Mouse (Mus musculus): ENCODE measurements around the gene Zfp622. TPM values are rescaled to one million over a fixed set of nuclear protein-coding genes. Genes with fewer than 3 reads are reported as not detected.

Zfp622 gene
- 35.6 and 37.2 TPM in 2 replicates for total RNA-seq (2014; rRNA removed)
- polyA plus RNA-seq (2015; fragmentation: Nextera tagmentation; extraction: Ambion mirVana): 28.6 and 33.9 TPM in 2 replicates

GRCm38 (mm10) chr15:25984067-25984733, at the start of gene Zfp622:
Gene Zfp622 (plus strand): TSS chr15:25984366.
- peak within 1 kb of the TSS; percentile 84 for H3K27ac ChIP-seq (ENCODE audit: low read depth, low read length)
- H3K36me3 ChIP-seq (ENCODE audit: insufficient read depth, low read length): peaks cover 13% of the 10 kb centered on the region
- peak within 1 kb of the TSS; percentile 91 for H3K4me2 ChIP-seq (ENCODE audit: low read depth, low read length, poor library complexity, severe bottlenecking)
- ATAC-seq (ENCODE audit: low FRiP score): peak; percentile 97
- under 1% methylated on average over 57 of the region's 57 CpGs for WGBS
- peak within 1 kb of the TSS; percentile 81 for H3K9ac ChIP-seq (replicated peaks; ENCODE audit: low read length, poor library complexity, severe bottlenecking)
- H3K27me3 ChIP-seq (ENCODE audit: insufficient read depth, low read length): no peaks in the 10 kb centered on the region
- peak; percentile 99 for DNase-seq (ENCODE audit: low spot score)
- peaks cover 11% of the 10 kb centered on the region; the same call in 1 of the 2 replicates for H3K4me1 ChIP-seq (ENCODE audit: insufficient read depth, low read length)
- TF ChIP-seq CTCF (IDR thresholded peaks at IDR 0.05): no peak
- peak within 1 kb of the TSS; percentile 99 for H3K4me3 ChIP-seq (ENCODE audit: low read depth, low read length)
- H3K9me3 ChIP-seq (ENCODE audit: low read length): no peaks in the 10 kb centered on the region

DNA sequence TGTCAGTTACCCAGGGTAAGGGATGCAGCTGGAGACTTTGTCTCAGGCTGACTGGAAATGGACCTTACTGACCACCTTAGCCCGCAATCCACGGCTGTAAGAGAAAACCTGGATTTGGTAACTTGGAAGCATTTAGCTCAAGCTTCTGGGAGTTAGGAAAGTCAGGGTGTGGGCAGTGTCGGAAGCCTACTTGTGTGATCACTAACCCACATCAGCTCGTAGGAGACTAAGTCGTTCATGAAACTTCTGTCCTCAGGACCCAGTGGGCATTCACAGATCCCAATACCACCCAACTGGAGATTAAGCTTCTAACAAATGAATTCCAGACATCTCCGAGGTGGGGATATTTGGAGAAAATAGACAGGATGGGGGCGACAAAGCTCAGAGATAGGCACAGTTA, 49.8 kb upstream of the Zfp622 start:
- Histone ChIP-seq H3K9me3 (ENCODE audit: low read length) (no peaks in the 10 kb centered on the region), H3K4me3 (ENCODE audit: low read depth, low read length) (no peak overlapping the region), H3K27me3 (ENCODE audit: insufficient read depth, low read length) (no peaks in the 10 kb centered on the region), H3K9ac (replicated peaks; ENCODE audit: low read length, poor library complexity, severe bottlenecking) (no peak overlapping the region), H3K4me2 (ENCODE audit: low read depth, low read length, poor library complexity, severe bottlenecking) (no peak overlapping the region), H3K36me3 (ENCODE audit: insufficient read depth, low read length) (no peaks in the 10 kb centered on the region), H3K27ac (ENCODE audit: low read depth, low read length) (no peak overlapping the region), H3K4me1 (ENCODE audit: insufficient read depth, low read length) (no peaks in the 10 kb centered on the region)
- DNase-seq (ENCODE audit: low spot score) (no peak), ATAC-seq (ENCODE audit: low FRiP score) (no peak)
- no peak for TF ChIP-seq CTCF (IDR thresholded peaks at IDR 0.05)
- 74% methylated on average over 7 of the region's 7 CpGs for whole genome bisulfite sequencing

DNA sequence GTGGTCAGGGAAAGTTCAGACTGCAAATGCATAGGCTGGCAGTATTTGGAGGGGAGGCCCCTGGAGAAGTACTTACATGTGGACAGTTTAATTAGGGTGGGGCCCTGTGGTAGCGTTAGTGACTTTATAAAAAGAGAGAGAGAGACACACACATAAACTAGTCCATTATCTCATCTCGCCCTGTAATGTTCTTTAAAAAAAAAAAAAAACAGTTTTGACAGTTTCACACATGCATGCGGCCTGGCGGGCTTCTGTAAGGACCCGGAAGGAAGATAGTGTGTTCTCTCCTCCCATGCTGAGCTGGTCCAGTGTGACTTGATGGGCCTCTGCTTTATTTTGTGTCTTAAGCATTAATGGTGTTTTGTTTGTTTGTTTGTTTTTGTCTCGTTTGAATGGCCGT, 45.7 kb upstream of the Zfp622 start:
- ATAC-seq (ENCODE audit: low FRiP score) (no peak), DNase-seq (ENCODE audit: low spot score) (no peak)
- H3K9ac ChIP-seq (replicated peaks; ENCODE audit: low read length, poor library complexity, severe bottlenecking): no peak overlapping the region
- no peaks in the 10 kb centered on the region for H3K4me1 ChIP-seq (ENCODE audit: insufficient read depth, low read length)
- no peak for TF ChIP-seq CTCF (IDR thresholded peaks at IDR 0.05)
- no peak overlapping the region for H3K4me3 ChIP-seq (ENCODE audit: low read depth, low read length)
- H3K27me3 ChIP-seq (ENCODE audit: insufficient read depth, low read length): no peaks in the 10 kb centered on the region
- no peaks in the 10 kb centered on the region for H3K9me3 ChIP-seq (ENCODE audit: low read length)
- 93% methylated on average over 7 of the region's 7 CpGs for WGBS
- no peak overlapping the region for H3K27ac ChIP-seq (ENCODE audit: low read depth, low read length)
- H3K4me2 ChIP-seq (ENCODE audit: low read depth, low read length, poor library complexity, severe bottlenecking): no peak overlapping the region
- H3K36me3 ChIP-seq (ENCODE audit: insufficient read depth, low read length): no peaks in the 10 kb centered on the region

GRCm38 (mm10) chr15:25940397-25941377, 43.5 kb upstream of the Zfp622 start:
- no peak overlapping the region for H3K9ac ChIP-seq (replicated peaks; ENCODE audit: low read length, poor library complexity, severe bottlenecking)
- no peak for ATAC-seq (ENCODE audit: low FRiP score)
- H3K4me2 ChIP-seq (ENCODE audit: low read depth, low read length, poor library complexity, severe bottlenecking): no peak overlapping the region
- DNase-seq (ENCODE audit: low spot score): no peak
- no peaks in the 10 kb centered on the region for H3K27me3 ChIP-seq (ENCODE audit: insufficient read depth, low read length)
- TF ChIP-seq CTCF (IDR thresholded peaks at IDR 0.05): no peak
- H3K36me3 ChIP-seq (ENCODE audit: insufficient read depth, low read length): no peaks in the 10 kb centered on the region
- WGBS: 43% methylated on average over 24 of the region's 24 CpGs
- H3K4me1 ChIP-seq (ENCODE audit: insufficient read depth, low read length): no peaks in the 10 kb centered on the region
- H3K9me3 ChIP-seq (ENCODE audit: low read length): no peaks in the 10 kb centered on the region
- no peak overlapping the region for H3K4me3 ChIP-seq (ENCODE audit: low read depth, low read length)
- no peak overlapping the region for H3K27ac ChIP-seq (ENCODE audit: low read depth, low read length)

GRCm38 (mm10) chr15:25941514-25941913, 42.7 kb upstream of the Zfp622 start:
- H3K27me3 ChIP-seq (ENCODE audit: insufficient read depth, low read length): no peaks in the 10 kb centered on the region
- no peaks in the 10 kb centered on the region for H3K4me1 ChIP-seq (ENCODE audit: insufficient read depth, low read length)
- DNase-seq (ENCODE audit: low spot score): no peak
- no peak for TF ChIP-seq CTCF (IDR thresholded peaks at IDR 0.05)
- H3K4me3 ChIP-seq (ENCODE audit: low read depth, low read length): no peak overlapping the region
- no peak for ATAC-seq (ENCODE audit: low FRiP score)
- no peaks in the 10 kb centered on the region for H3K9me3 ChIP-seq (ENCODE audit: low read length)
- no peak overlapping the region for H3K9ac ChIP-seq (replicated peaks; ENCODE audit: low read length, poor library complexity, severe bottlenecking)
- H3K4me2 ChIP-seq (ENCODE audit: low read depth, low read length, poor library complexity, severe bottlenecking): no peak overlapping the region
- no peaks in the 10 kb centered on the region for H3K36me3 ChIP-seq (ENCODE audit: insufficient read depth, low read length)
- no peak overlapping the region for H3K27ac ChIP-seq (ENCODE audit: low read depth, low read length)
- WGBS: 79% methylated on average over 11 of the region's 11 CpGs

GRCm38 (mm10) chr15:25942415-25942814, 41.8 kb upstream of the Zfp622 start:
- Histone ChIP-seq H3K36me3 (ENCODE audit: insufficient read depth, low read length) (no peaks in the 10 kb centered on the region), H3K27me3 (ENCODE audit: insufficient read depth, low read length) (no peaks in the 10 kb centered on the region), H3K9ac (replicated peaks; ENCODE audit: low read length, poor library complexity, severe bottlenecking) (no peak overlapping the region), H3K27ac (ENCODE audit: low read depth, low read length) (no peak overlapping the region), H3K9me3 (ENCODE audit: low read length) (no peaks in the 10 kb centered on the region), H3K4me3 (ENCODE audit: low read depth, low read length) (no peak overlapping the region), H3K4me1 (ENCODE audit: insufficient read depth, low read length) (no peaks in the 10 kb centered on the region), H3K4me2 (ENCODE audit: low read depth, low read length, poor library complexity, severe bottlenecking) (no peak overlapping the region)
- 43% methylated on average over 4 of the region's 4 CpGs for WGBS
- DNase-seq (ENCODE audit: low spot score): no peak
- TF ChIP-seq CTCF (IDR thresholded peaks at IDR 0.05): no peak
- ATAC-seq (ENCODE audit: low FRiP score): no peak

All from midbrain, postnatal 0 days (tissue).